Mouse (Mus musculus) spleen, postnatal 4 days (tissue): ENCODE results near the gene Neurog1.

ENCODE experiments used
- DNase-seq, 2 experiments: peaks; one replicate each; pipeline ENCODE4 v3.0.0; 2022; ENCODE audit warnings: low spot score in 2 of 2

Neurog1 gene

DNA sequence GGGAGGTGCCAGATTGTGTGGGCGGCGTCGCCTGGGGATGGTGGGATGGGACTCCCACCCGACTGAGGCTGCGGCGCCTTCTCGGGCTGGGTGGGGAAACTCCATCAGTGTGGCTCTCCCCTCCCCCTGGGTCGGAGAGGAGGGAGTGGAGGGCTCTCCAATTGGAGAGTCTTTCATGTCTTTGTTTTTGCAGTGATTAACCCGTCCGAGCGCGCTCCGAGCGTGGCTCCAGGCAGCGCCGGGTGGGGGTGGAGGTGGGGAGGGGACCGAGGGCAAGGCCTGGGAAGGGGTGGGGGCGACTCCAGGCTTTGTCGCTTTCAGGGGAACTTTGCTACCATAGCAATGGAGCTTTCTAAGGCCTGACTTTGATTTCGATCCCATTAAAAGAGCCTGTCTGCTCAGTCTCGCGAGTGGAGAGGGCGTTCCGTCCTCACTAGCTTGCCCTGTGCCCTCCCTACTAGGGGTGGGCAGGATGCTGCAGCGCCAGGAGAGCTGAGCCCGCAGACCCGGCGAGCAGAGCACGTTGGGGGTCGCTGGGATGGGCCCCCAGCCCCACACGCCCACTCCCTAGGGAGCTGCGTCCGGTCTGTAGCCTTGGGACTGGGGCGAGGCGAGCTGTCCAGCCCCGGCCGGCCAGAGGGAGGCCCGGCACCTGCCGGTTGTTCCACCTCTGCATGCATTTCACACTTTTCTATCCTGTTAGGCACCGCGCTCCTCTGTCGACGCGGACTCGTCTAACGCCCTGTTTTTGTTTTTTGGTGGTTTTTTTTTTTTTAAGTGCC lies 30.6 kb downstream of the Neurog1 start:
- no peak for DNase-seq

DNA sequence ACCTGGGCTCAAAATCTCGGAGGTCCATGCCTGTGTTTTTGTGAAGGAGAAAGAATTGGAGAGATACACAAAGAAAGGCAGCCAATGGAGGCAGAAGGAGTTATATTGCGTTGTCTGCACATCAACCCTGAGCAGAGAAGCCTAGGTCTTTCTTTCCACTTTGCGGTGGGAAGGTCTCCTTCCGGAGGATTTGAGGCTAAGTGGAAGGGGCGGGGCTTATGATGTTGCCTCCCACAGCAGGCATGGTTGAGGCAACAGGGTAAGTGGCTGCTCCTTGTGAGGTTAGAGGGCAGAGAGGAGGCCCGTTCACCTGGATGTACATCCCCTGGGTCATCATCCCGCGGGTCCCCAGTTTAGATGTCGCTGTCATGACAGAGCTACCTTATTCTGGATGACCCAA lies 32.7 kb downstream of the Neurog1 start:
- no peak for DNase-seq

DNA sequence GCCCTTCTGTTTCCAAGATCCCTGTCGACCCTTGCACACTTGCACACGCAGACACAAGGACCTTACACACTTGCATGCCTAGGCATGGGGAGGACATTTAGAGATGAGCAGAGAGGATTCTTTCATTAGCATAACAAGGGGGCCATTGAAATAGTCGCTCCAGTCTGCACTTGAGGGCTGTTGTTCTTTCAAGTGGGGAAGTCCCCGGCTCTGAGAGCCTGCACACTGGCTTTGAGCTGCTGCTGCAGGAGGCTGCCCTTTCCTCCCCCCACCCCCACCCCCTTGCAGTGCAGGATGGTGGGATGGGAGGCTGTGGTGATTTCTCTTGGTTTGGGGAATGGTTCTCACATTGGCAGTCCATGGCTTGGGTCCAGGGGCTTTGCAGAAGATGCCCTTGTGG lies 35.9 kb downstream of the Neurog1 start:
- DNase-seq: no peak

DNA sequence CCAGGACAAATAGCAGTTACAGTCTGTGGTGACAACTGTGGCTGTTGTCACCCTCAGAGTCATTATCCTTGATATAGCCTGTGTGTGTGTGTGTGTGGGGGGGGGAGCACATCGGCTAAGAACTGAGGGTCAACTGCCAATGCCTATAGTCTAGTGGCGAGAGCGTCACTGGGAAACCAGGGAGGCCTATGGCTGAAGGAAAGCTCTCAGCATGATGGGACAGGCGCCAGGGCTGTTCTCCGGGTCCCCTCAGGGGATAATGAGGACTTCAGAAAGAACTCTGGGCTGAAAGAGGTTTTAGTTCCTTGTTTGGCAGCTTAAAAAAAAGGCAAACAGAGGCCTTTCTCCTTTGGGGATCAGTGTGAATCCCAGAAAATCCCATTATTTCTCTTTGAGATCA lies 37.3 kb downstream of the Neurog1 start:
- DNase-seq: no peak

- no peak for DNase-seq
These were observed 42.9 kb downstream of the Neurog1 start for GRCm38 (mm10) chr13:56209067-56209411.

GRCm38 (mm10) chr13:56208225-56209066 lies 43.5 kb downstream of the Neurog1 start:
- DNase-seq: no peak
